ENCODE assay signal across 7 mouse cellular contexts in the genomic region with DNA sequence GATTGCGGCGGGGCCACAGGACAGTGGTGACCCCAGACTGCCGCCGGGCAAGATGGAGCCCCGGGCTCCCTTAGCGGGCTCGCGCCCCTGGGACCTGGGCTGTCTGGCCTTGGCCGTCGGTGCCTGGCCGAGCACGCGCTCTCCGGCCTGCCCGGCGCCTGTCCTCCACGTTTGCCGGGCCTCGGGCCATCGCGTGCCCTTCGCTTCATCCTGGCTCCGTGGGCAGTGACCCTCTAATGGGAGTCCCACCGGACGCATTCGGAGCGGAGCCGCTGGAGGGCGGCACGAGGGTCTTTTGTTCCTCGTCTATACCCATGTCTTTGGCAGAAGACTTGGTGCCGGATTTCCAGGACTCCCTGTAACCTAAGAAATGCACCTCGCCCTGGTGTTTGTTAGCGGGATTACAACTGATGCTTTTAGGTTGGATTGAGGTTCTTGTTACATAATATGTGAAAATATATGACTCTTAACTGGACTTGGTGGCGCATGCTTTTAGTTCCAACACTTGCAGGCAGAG. TPM values are rescaled to one million over a fixed set of nuclear protein-coding genes. Genes with fewer than 3 reads are reported as not detected.
DNase-seq lines count a peak whose midpoint lies in the region; ATAC-seq and TF ChIP-seq lines count a peak whose summit lies in the region.

No protein-coding gene starts in this region.

- WGBS in embryonic facial prominence, embryonic 11.5 days: 1% methylated on average over 34 of the region's 35 CpGs
- under 1% methylated on average over 35 of the region's 35 CpGs for WGBS in limb, embryonic 11.5 days
- under 1% methylated on average over 35 of the region's 35 CpGs for WGBS in midbrain, embryonic 14.5 days
- WGBS in spleen, adult 2 months: under 1% methylated on average over 35 of the region's 35 CpGs

- peak; percentile 9; the same call in 1 of the 2 replicates for TF ChIP-seq CTCF in spleen, adult 2 months (IDR thresholded peaks at IDR 0.05; ENCODE audit: extremely low read depth, insufficient read depth, insufficient read length, insufficient replicate concordance)

- H3K4me2 ChIP-seq in embryonic facial prominence, embryonic 11.5 days (ENCODE audit: low read depth, low read length): peak overlapping the region; percentile 31
- peak overlapping the region; percentile 67 for H3K4me2 ChIP-seq in limb, embryonic 11.5 days (ENCODE audit: low read depth, severe bottlenecking)
- peak overlapping the region; percentile 59 for H3K4me2 ChIP-seq in midbrain, embryonic 14.5 days (ENCODE audit: low read length)

- H3K27ac ChIP-seq in embryonic facial prominence, embryonic 11.5 days (replicated peaks; ENCODE audit: low read depth, low read length): peak overlapping the region; percentile 23
- H3K27ac ChIP-seq in limb, embryonic 11.5 days (replicated peaks; ENCODE audit: low read depth, low read length): peak overlapping the region; percentile 87
- peak overlapping the region; percentile 95 for H3K27ac ChIP-seq in midbrain, embryonic 14.5 days (replicated peaks; ENCODE audit: low read depth, low read length)
- peak overlapping the region; percentile 99 for H3K27ac ChIP-seq in spleen, adult 2 months (ENCODE audit: insufficient read depth, low read length)

- peak overlapping the region; percentile 55 for H3K4me3 ChIP-seq in embryonic facial prominence, embryonic 11.5 days (ENCODE audit: low read depth, low read length)
- peak overlapping the region; percentile 46 for H3K4me3 ChIP-seq in limb, embryonic 11.5 days (ENCODE audit: low read depth, low read length)
- peak overlapping the region; percentile 54 for H3K4me3 ChIP-seq in midbrain, embryonic 14.5 days (replicated peaks; ENCODE audit: low read depth, low read length)
- peak overlapping the region; percentile 64 for H3K4me3 ChIP-seq in spleen, adult 2 months (ENCODE audit: extremely low read depth, insufficient read depth, insufficient read length)

- TF ChIP-seq POLR2A in spleen, adult 2 months (IDR thresholded peaks at IDR 0.05; ENCODE audit: low read depth, low read length): no peak

- no peaks in the 10 kb centered on the region for H3K27me3 ChIP-seq in embryonic facial prominence, embryonic 11.5 days (ENCODE audit: control insufficient read depth, insufficient read depth, low read length)
- no peaks in the 10 kb centered on the region for H3K27me3 ChIP-seq in limb, embryonic 11.5 days (ENCODE audit: control insufficient read depth, insufficient read depth, low read length)
- H3K27me3 ChIP-seq in midbrain, embryonic 14.5 days (ENCODE audit: control insufficient read depth, insufficient read depth, low read length): no peaks in the 10 kb centered on the region
- H3K27me3 ChIP-seq in spleen, adult 2 months (ENCODE audit: control insufficient read depth, insufficient read depth, low read length): no peaks in the 10 kb centered on the region

- no peaks in the 10 kb centered on the region for H3K4me1 ChIP-seq in embryonic facial prominence, embryonic 11.5 days (ENCODE audit: control insufficient read depth, insufficient read depth, low read length)
- peaks cover 5% of the 10 kb centered on the region; the same call in 1 of the 2 replicates for H3K4me1 ChIP-seq in limb, embryonic 11.5 days (ENCODE audit: control insufficient read depth, insufficient read depth, low read length)
- H3K4me1 ChIP-seq in midbrain, embryonic 14.5 days (ENCODE audit: control insufficient read depth, insufficient read depth, low read length): peaks cover 20% of the 10 kb centered on the region
- peaks cover 4% of the 10 kb centered on the region; the same call in 1 of the 2 replicates for H3K4me1 ChIP-seq in spleen, adult 2 months (ENCODE audit: control insufficient read depth, insufficient read depth, insufficient read length)

- peak; percentile 60 for ATAC-seq in embryonic facial prominence, embryonic 11.5 days (replicated peaks; ENCODE audit: insufficient number of reproducible peaks, low FRiP score, low TSS enrichment, low read depth)
- peak; percentile 55 for ATAC-seq in limb, embryonic 11.5 days (ENCODE audit: insufficient number of reproducible peaks, low FRiP score, low TSS enrichment, low read depth)
- ATAC-seq in midbrain, embryonic 14.5 days (ENCODE audit: low FRiP score, low TSS enrichment): peak; percentile 34

- no peaks in the 10 kb centered on the region for H3K36me3 ChIP-seq in embryonic facial prominence, embryonic 11.5 days (replicated peaks; ENCODE audit: control insufficient read depth, insufficient read depth, low read depth, low read length)
- H3K36me3 ChIP-seq in limb, embryonic 11.5 days (ENCODE audit: control insufficient read depth, insufficient read depth, low read length): 0 out of 2 replicates have a peak, but pooled peaks cover 4% of the 10 kb centered on the region
- no peaks in the 10 kb centered on the region for H3K36me3 ChIP-seq in midbrain, embryonic 14.5 days (ENCODE audit: control insufficient read depth, insufficient read depth, low read length)
- H3K36me3 ChIP-seq in spleen, adult 2 months (ENCODE audit: control insufficient read depth, insufficient read depth, low read length): no peaks in the 10 kb centered on the region

- no peaks in the 10 kb centered on the region for H3K9me3 ChIP-seq in embryonic facial prominence, embryonic 11.5 days (replicated peaks; ENCODE audit: control insufficient read depth, low read length)
- H3K9me3 ChIP-seq in limb, embryonic 11.5 days (ENCODE audit: control insufficient read depth, low read length): no peaks in the 10 kb centered on the region
- no peaks in the 10 kb centered on the region for H3K9me3 ChIP-seq in midbrain, embryonic 14.5 days (ENCODE audit: control insufficient read depth, low read length)

- peak; percentile 80 for DNase-seq in adrenal gland, postnatal 14 days
- DNase-seq in embryonic facial prominence, embryonic 11.5 days (ENCODE audit: low spot score): peak; percentile 91
- DNase-seq in heart, adult 11 months: peak; percentile 98
- peak; percentile 89 for DNase-seq in kidney, adult 18-20 months
- peak; percentile 86 for DNase-seq in limb, embryonic 11.5 days (ENCODE audit: low spot score)
- DNase-seq in midbrain, embryonic 14.5 days: peak; percentile 90
- peak; percentile 75 to 81 for DNase-seq in spleen, adult 2 months (ENCODE audit: low read depth in 1 of 2, low spot score in 2 of 2)

- H3K9ac ChIP-seq in embryonic facial prominence, embryonic 11.5 days (replicated peaks; ENCODE audit: low read length): peak overlapping the region; percentile 44
- H3K9ac ChIP-seq in limb, embryonic 11.5 days (ENCODE audit: low read length): peak overlapping the region; percentile 83
- peak overlapping the region; percentile 72 for H3K9ac ChIP-seq in midbrain, embryonic 14.5 days (replicated peaks; ENCODE audit: low read length)

RNA-seq across cellular contexts. Expression of gene Zmym5, which starts 1.1 kb away (rescaled TPM):
- total RNA-seq in adrenal gland, postnatal 14 days (2021): 30.7 and 34.7 TPM in 2 replicates
- 24.2 and 26.2 TPM in 2 replicates for polyA plus RNA-seq in embryonic facial prominence, embryonic 11.5 days (2014; fragmentation: Nextera tagmentation; extraction: Ambion mirVana)
- 23.9 and 26.6 TPM in 2 replicates for polyA plus RNA-seq in limb, embryonic 11.5 days (2014; fragmentation: Nextera tagmentation; extraction: Ambion mirVana)
- 31.5 and 34.7 TPM in 2 replicates for polyA plus RNA-seq in midbrain, embryonic 14.5 days (2014; fragmentation: Nextera tagmentation; extraction: Ambion mirVana)
- polyA plus RNA-seq in spleen, adult 2 months (2012; rRNA removed): 3.5 and 4.3 TPM in 2 replicates

RNA-seq across cellular contexts. Expression of gene Pspc1, which starts 34.5 kb away (rescaled TPM):
- 31.2 and 39.2 TPM in 2 replicates for total RNA-seq in adrenal gland, postnatal 14 days (2021)
- polyA plus RNA-seq in embryonic facial prominence, embryonic 11.5 days (2014; fragmentation: Nextera tagmentation; extraction: Ambion mirVana): 59.6 and 60.2 TPM in 2 replicates
- polyA plus RNA-seq in limb, embryonic 11.5 days (2014; fragmentation: Nextera tagmentation; extraction: Ambion mirVana): 54.0 and 57.4 TPM in 2 replicates
- 60.7 and 65.5 TPM in 2 replicates for polyA plus RNA-seq in midbrain, embryonic 14.5 days (2014; fragmentation: Nextera tagmentation; extraction: Ambion mirVana)
- 4.9 and 6.3 TPM in 2 replicates for polyA plus RNA-seq in spleen, adult 2 months (2012; rRNA removed)

Comparison
In these comparisons a context has a peak if more than half of its experiments do, and no peak if none do; other contexts are left out.
1. Peak in every context shown above with its lines: DNase-seq, ATAC-seq, H3K4me3 ChIP-seq and H3K27ac ChIP-seq.
2. H3K27ac ChIP-seq: peak in every context shown above with its lines; median percentile 99 in spleen, adult 2 months; 95 in midbrain, embryonic 14.5 days; 87 in limb, embryonic 11.5 days; 23 in embryonic facial prominence, embryonic 11.5 days.